Mouse (Mus musculus) thymus, adult 2 months (tissue): ENCODE data around the gene Irak2.

ENCODE experiments used
- CTCF ChIP-seq: fragments of 200-500 bp; IDR thresholded peaks from 2 replicates; pipeline ENCODE4 v1.5.1; 2012; ENCODE audit warnings: mild to moderate bottlenecking, control low read depth, low read length, moderate library complexity, borderline replicate concordance; ENCODE audit not compliant: control insufficient read depth, poor library complexity, insufficient read depth; ENCODE audit errors: extremely low read depth
- POLR2A ChIP-seq: fragments of 200-500 bp; IDR thresholded peaks from 2 replicates; pipeline ENCODE4 v1.6.1; 2012; ENCODE audit warnings: mild to moderate bottlenecking, low read length, control low read depth, moderate library complexity; ENCODE audit not compliant: control insufficient read depth, poor library complexity, insufficient read depth; ENCODE audit errors: extremely low read depth

- no peak for TF ChIP-seq CTCF
- no peak for TF ChIP-seq POLR2A
Observed at GRCm38 (mm10) chr6:113653551-113653950, 15.3 kb downstream of the Irak2 start.
